Mouse (Mus musculus) cerebellum, postnatal 36 days (tissue): ENCODE results near the gene Slc33a1.

ENCODE experiments used
- DNase-seq, 2 experiments: peaks; one replicate each; pipeline ENCODE4 v3.0.0; 2021 to 2022; ENCODE audit warnings: mixed read lengths in 2 of 2

Slc33a1 gene

DNA sequence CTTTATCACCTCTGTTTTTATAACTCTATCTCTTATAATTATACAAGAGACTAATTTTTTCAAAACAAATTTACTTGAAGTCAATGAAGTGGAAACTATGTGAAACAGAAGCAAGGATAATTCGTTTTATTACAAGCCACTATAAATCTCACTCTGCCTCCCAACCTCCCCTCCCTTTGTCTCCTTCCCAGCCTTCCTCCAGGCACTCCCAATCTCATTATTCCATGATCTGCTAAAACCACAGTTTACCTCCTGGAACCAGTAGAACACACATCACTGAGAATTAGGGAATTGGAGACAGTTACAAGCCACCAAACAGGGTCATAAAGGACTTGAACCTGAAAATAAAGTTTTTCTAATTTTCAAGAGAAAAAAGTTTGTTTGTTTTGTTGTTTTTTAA is 67.4 kb downstream of the Slc33a1 start:
- DNase-seq = no peak

DNA sequence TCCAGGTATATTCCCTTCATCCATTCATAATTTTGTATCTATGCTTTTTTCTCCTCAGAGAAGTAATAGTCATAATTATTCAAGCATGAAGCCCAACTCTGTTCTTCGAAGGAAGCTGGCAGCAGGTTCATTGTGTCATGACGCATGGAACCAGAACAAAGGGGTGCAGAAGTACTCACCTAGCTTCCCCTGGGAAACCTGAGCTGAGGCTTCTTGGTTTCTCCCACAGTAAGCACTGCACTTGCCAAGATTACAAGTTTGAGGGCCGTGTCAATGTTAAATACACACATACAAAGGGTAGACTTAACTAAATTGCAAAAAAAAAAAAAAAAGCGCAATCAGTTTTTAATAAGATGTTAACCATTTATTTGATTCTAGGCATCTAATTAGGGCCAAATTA is 68.3 kb downstream of the Slc33a1 start:
- no peak for DNase-seq

DNA sequence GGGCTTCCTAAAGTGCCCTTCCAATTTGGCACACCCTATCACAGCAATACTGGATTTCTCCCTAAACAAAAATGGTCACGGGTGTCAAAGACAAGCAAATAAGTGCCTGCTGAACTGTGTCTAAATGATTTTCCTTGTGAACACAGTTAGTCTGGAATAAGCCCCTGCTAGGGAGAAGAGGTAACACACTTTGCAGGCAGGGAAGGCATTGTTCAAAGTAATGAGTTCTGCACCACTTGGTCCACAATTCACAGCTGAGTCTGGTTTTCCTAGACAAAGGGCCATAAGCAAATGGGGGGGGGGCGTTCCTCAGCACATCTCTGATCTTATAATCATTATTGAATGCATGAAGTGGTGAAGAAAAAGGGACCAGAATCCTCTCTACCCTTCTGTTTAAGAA is 68.8 kb downstream of the Slc33a1 start:
- DNase-seq = no peak

DNA sequence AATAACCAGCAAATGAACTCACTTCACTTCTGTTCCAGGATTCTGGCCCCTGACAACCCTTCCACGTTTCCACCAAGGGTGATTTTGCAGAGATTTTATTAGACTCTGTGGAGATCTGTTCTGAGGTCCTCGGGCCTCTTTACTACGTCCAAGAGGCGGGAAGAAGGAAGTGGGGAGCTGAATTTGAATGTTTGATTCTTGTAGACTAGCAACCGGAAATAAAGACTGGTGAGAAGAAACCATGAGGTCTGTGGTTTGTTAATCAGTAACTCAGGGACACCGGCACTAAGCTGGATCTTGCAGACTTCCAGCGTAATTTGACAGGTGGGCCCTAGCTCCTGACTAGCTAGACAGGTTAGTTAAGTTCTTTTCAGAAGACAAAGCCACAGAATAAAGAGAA is 70.9 kb downstream of the Slc33a1 start:
- DNase-seq = no peak

DNA sequence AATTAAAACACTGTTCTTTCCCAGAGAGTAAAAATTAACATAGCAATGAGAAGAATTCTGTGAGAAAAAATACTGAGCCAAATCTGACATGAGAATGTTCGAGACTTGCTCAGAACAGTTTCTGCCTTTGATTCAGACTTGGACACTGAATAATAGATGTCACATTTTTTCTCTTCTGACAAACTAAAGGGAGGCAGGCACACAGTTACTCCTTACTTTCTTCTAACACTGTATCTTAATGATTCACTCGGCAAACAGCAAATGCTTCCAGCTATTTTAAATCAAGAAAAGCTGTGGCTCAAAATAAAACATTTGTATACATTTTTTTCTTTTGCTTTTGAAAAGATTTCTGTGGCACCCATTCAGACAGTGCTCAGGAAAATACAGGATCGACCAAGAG is 72.4 kb downstream of the Slc33a1 start:
- no peak for DNase-seq
